Mouse (Mus musculus): ENCODE data around the gene C1qtnf2. TPM values are rescaled to one million over a fixed set of nuclear protein-coding genes. Genes with fewer than 3 reads are reported as not detected.

Gene C1qtnf2
- polyA plus RNA-seq, 1 experiment: 5.9 TPM

- Histone ChIP-seq H3K4me3 (ENCODE audit: insufficient read depth, low read length) (no peak overlapping the region), H3K27ac (ENCODE audit: insufficient read depth, low read length) (no peak overlapping the region), H3K4me1 (ENCODE audit: control insufficient read depth, insufficient read depth, low read length) (no peaks in the 10 kb centered on the region)
- TF ChIP-seq CTCF (IDR thresholded peaks at IDR 0.05; ENCODE audit: borderline replicate concordance, insufficient read depth, low read length): no peak
Measured at GRCm38 (mm10) chr11:43501256-43501655, 27.2 kb downstream of the C1qtnf2 start.

GRCm38 (mm10) chr11:43505188-43505587 lies 31.1 kb downstream of the C1qtnf2 start:
- Histone ChIP-seq H3K4me1 (ENCODE audit: control insufficient read depth, insufficient read depth, low read length) (no peaks in the 10 kb centered on the region), H3K4me3 (ENCODE audit: insufficient read depth, low read length) (no peak overlapping the region), H3K27ac (ENCODE audit: insufficient read depth, low read length) (no peak overlapping the region)
- TF ChIP-seq POLR2A (IDR thresholded peaks at IDR 0.05; ENCODE audit: low read depth, low read length): no peak
- no peak for TF ChIP-seq CTCF (IDR thresholded peaks at IDR 0.05; ENCODE audit: borderline replicate concordance, insufficient read depth, low read length)

- Histone ChIP-seq H3K4me3 (ENCODE audit: insufficient read depth, low read length) (no peak overlapping the region), H3K4me1 (ENCODE audit: control insufficient read depth, insufficient read depth, low read length) (no peaks in the 10 kb centered on the region), H3K27ac (ENCODE audit: insufficient read depth, low read length) (no peak overlapping the region)
- TF ChIP-seq POLR2A (IDR thresholded peaks at IDR 0.05; ENCODE audit: low read depth, low read length): no peak
Measured at GRCm38 (mm10) chr11:43507976-43508375, 33.9 kb downstream of the C1qtnf2 start.

GRCm38 (mm10) chr11:43509878-43510277 lies 35.8 kb downstream of the C1qtnf2 start:
- no peaks in the 10 kb centered on the region for H3K4me1 ChIP-seq (ENCODE audit: control insufficient read depth, insufficient read depth, low read length)
- TF ChIP-seq CTCF (IDR thresholded peaks at IDR 0.05; ENCODE audit: borderline replicate concordance, insufficient read depth, low read length) (no peak), POLR2A (IDR thresholded peaks at IDR 0.05; ENCODE audit: low read depth, low read length) (no peak)
- H3K27ac ChIP-seq (ENCODE audit: insufficient read depth, low read length): no peak overlapping the region

GRCm38 (mm10) chr11:43512661-43513190 lies 38.6 kb downstream of the C1qtnf2 start:
- H3K4me1 ChIP-seq (ENCODE audit: control insufficient read depth, insufficient read depth, low read length): no peaks in the 10 kb centered on the region

More at GRCm38 (mm10) chr11:43509878-43510277, 35.8 kb downstream of the C1qtnf2 start:
- H3K4me3 ChIP-seq (ENCODE audit: insufficient read depth, low read length): no peak overlapping the region

GRCm38 (mm10) chr11:43516344-43517021 lies 42.4 kb downstream of the C1qtnf2 start:
- TF ChIP-seq POLR2A (IDR thresholded peaks at IDR 0.05; ENCODE audit: low read depth, low read length) (no peak), CTCF (IDR thresholded peaks at IDR 0.05; ENCODE audit: borderline replicate concordance, insufficient read depth, low read length) (peak; percentile 58; the same call in 1 of the 2 replicates)
- Histone ChIP-seq H3K4me1 (ENCODE audit: control insufficient read depth, insufficient read depth, low read length) (no peaks in the 10 kb centered on the region), H3K4me3 (ENCODE audit: insufficient read depth, low read length) (no peak overlapping the region), H3K27ac (ENCODE audit: insufficient read depth, low read length) (no peak overlapping the region)

More at GRCm38 (mm10) chr11:43512661-43513190, 38.6 kb downstream of the C1qtnf2 start:
- TF ChIP-seq CTCF (IDR thresholded peaks at IDR 0.05; ENCODE audit: borderline replicate concordance, insufficient read depth, low read length) (no peak), POLR2A (IDR thresholded peaks at IDR 0.05; ENCODE audit: low read depth, low read length) (no peak)
- Histone ChIP-seq H3K27ac (ENCODE audit: insufficient read depth, low read length) (no peak overlapping the region), H3K4me3 (ENCODE audit: insufficient read depth, low read length) (no peak overlapping the region)

GRCm38 (mm10) chr11:43517641-43518040 lies 43.6 kb downstream of the C1qtnf2 start:
- no peak for TF ChIP-seq CTCF (IDR thresholded peaks at IDR 0.05; ENCODE audit: borderline replicate concordance, insufficient read depth, low read length)
- TF ChIP-seq POLR2A (IDR thresholded peaks at IDR 0.05; ENCODE audit: low read depth, low read length): no peak
- Histone ChIP-seq H3K4me1 (ENCODE audit: control insufficient read depth, insufficient read depth, low read length) (no peaks in the 10 kb centered on the region), H3K27ac (ENCODE audit: insufficient read depth, low read length) (no peak overlapping the region), H3K4me3 (ENCODE audit: insufficient read depth, low read length) (no peak overlapping the region)

GRCm38 (mm10) chr11:43518086-43518485 lies 44.0 kb downstream of the C1qtnf2 start:
- Histone ChIP-seq H3K4me1 (ENCODE audit: control insufficient read depth, insufficient read depth, low read length) (no peaks in the 10 kb centered on the region), H3K27ac (ENCODE audit: insufficient read depth, low read length) (no peak overlapping the region), H3K4me3 (ENCODE audit: insufficient read depth, low read length) (no peak overlapping the region)
- TF ChIP-seq POLR2A (IDR thresholded peaks at IDR 0.05; ENCODE audit: low read depth, low read length) (no peak), CTCF (IDR thresholded peaks at IDR 0.05; ENCODE audit: borderline replicate concordance, insufficient read depth, low read length) (no peak)

GRCm38 (mm10) chr11:43518821-43519220 lies 44.7 kb downstream of the C1qtnf2 start:
- H3K27ac ChIP-seq (ENCODE audit: insufficient read depth, low read length): no peak overlapping the region

GRCm38 (mm10) chr11:43520521-43520920 lies 46.4 kb downstream of the C1qtnf2 start:
- Histone ChIP-seq H3K4me3 (ENCODE audit: insufficient read depth, low read length) (no peak overlapping the region), H3K4me1 (ENCODE audit: control insufficient read depth, insufficient read depth, low read length) (no peaks in the 10 kb centered on the region), H3K27ac (ENCODE audit: insufficient read depth, low read length) (no peak overlapping the region)
- TF ChIP-seq CTCF (IDR thresholded peaks at IDR 0.05; ENCODE audit: borderline replicate concordance, insufficient read depth, low read length): no peak
- TF ChIP-seq POLR2A (IDR thresholded peaks at IDR 0.05; ENCODE audit: low read depth, low read length): no peak

More at GRCm38 (mm10) chr11:43518821-43519220, 44.7 kb downstream of the C1qtnf2 start:
- TF ChIP-seq CTCF (IDR thresholded peaks at IDR 0.05; ENCODE audit: borderline replicate concordance, insufficient read depth, low read length): no peak
- Histone ChIP-seq H3K4me3 (ENCODE audit: insufficient read depth, low read length) (no peak overlapping the region), H3K4me1 (ENCODE audit: control insufficient read depth, insufficient read depth, low read length) (no peaks in the 10 kb centered on the region)
